Mouse (Mus musculus) left cerebral cortex, adult 9 months (tissue): ENCODE results near the gene Wnt4.

Source experiments
- DNase-seq, 2 experiments: peaks; one replicate each; pipeline ENCODE4 v3.0.0; 2022; ENCODE audit warnings: low spot score in 2 of 2

The Wnt4 gene

DNA sequence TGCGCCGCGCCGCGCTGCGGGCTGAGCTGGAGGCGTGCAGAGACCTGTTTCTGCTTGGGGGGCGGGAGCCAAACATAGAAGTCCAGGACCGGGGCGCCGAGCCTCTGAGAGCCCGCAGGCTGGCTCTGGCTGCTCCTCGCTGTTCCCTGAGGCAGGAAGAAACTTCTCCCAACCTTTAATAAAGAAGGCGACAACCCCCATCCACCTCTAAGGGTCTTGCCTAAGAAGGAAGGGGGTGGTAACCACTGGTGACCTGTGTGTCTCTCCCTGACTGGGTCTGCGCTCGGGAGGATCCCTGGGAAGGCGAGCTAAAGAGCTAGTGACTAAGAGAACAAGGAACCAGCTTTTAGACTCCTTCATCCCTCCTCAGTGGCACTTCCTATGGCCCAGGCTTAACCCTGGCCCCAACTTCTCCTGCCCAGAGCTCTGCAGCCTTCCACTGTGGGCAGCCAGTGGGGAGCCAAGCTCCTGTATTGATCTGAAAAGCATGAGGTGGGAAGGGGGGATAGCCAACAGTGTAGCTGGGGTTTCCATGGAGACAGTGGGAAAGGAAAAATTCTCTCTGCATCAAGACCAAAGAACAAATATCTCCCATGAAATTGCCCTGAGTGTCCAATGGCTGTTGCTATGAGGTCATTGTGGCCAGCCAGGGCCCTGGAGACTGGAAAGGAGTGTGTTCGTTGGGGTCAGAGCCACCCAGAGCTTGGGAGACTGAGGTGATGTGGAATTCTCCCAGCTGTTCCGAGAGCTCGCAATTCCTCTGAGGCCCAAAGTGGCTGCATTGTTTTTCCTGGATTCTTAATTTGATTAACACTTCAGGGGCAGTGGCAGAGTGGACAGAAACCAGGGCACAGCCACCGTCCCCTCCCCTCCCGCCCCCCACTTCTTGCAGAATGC lies 1.1 kb downstream of the Wnt4 start:
- no peak for DNase-seq

DNA sequence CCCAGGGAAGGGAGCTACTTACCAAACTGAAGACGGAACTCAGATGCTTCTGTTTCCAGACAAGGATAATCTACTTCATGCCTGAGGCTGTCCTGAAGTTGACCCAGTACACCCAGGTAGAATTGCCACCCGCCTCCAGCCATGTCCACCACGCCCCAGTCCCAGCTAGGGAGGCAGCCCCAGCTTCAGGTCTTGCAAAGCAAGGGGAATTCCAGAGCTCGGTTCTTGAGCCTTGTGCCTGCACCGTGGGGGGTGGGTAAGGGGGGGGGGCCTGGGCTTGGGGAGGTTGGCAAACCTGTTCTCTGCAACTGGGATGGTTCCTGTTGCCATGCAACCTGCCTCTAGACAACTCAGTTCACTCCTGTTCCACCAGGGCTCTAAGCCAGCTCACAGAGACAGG lies 2.1 kb downstream of the Wnt4 start:
- DNase-seq = no peak

DNA sequence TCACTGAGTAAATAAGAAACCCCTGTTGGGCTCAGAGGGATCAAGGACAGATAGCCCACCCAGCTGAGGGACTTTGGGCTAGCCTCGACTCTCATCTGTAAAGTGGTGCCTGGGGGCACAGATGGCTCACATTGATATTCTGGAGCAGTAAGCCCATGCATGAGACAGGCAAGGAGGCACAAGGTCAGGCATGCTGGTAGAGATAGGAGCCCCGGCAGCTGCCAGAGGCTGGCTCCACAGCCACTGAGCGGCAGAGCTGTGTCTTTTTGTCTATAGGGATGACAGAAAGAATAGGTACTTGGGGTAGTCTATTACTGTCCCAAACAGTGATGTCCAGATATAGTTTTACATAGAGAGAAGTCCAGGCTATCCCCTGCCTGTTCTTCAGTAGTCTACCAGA lies 4.0 kb downstream of the Wnt4 start:
- no peak for DNase-seq

DNA sequence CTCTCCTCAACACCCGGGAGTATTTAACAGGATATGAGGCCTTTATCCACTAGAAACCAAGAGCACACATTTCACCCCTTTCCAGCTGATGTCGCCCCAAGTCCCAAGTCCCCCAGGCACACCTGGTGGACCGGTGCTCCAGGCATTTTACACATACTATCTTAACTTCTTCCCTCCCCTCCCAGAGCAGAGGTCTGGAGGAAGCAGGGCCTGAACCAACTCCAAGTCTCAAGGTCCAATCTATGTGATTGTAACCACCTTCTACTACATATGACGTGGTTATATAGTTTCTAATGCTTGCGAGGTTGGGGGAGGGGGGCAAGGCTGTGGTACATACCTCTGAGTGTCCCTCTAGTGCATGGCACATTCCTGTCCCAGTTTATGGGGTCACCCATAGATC lies 4.8 kb downstream of the Wnt4 start:
- no peak for DNase-seq

DNA sequence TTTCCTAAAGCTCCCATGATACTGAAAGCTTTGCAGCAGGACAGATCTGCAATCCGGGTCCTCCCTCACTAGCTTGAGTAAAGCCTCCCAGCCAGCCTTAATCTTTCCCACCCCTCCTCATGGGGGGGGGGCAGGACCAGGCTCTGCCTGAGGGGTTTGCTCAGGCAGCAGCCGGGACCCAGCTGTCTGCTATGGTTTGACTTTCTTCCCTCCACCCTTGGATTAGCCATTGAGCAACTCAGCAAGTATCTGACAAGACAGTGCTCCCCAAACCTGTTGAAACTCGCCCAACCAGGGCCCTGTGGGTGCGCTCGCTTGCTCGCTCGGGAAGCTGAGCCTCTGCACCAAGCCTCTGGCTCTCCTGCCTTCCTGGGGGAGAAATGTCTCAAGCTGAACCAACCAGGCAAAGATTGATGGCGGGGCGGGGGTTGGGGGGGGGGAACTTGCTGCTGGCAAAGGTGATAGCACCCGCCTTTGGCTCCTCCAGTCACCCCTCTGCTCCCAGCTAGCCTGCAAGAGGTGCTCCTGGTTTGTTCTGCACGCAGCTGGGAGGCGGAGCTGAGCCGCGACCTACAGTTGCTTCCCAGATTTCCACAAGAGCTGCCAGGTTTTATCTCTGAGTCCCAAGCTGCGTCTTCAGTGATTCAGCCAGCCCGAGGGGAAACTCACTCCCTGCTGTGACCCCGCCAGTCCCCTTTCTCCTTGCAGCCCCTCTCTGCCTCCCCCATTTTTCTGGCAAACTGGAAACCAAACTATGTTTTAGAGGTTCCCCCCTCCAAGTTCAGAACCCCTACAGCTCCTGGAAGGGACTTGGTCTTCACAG lies 5.5 kb downstream of the Wnt4 start:
- no peak for DNase-seq

DNA sequence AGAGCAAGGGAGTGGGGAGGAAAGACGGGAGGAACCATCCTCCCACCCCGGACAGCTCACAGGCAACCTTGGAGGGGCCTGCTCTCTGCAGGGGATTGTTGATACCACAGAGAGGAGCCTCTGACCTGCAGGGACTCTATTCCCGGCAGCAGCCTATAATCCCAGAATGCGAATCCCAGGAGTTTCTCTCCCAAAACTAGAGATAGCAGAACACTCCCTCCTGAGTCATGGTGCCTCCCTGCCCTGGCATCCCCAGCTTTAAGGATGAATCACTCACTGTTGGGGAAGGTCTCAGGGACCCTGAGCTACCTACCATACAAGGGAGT lies 6.1 kb downstream of the Wnt4 start:
- no peak for DNase-seq

DNA sequence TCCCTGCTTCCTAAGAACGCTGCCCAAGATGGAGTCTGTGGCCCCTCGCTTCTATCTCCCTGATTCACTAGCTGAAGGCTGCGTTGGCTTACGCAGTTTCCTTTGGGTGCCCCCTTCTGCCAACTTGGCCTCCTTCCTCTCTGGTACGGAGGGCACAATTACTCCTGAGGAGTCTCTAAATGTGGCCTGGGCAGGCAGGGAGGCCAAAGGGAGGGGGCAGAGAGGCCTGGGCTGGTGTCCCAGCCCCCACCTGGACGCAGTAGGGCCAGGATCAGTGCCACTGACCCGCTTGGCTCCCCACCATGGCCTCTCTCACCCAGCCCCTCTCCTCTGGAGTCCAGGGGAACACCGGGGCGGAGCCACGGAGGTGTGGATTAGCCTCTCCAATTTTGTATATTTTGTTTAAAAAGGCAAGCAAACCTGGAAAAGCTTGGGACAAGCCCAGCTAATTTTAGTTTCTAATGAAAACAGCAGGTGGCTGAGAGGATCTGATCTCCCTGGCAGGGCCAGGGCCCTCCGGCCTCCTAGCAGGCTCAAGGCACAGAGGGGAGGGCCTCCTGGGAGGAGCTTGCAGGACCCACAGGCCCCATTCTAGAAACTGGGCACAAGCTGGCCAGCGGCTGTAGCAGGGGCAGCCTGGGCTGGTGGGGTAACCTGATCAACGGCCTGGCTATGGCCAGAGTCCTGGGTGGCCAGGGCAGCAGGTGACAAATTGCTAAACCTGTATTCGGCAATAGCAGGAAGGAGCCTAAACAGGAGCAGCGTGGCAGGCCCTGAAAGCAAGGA lies 8.8 kb downstream of the Wnt4 start:
- no peak for DNase-seq

DNA sequence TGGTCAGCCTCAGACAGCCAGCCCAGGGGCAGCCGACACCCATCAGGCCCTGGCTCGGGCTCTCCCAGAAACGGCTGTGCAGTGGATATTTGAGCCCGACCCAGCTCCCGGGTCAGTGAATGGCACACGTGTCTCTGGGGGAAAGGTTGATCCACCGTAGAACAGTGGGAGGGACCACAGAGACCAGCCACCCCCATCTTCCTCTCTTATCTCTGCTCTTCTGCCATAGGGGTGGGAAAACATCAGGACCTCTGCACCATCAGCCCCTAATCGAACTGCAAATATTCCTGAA lies 9.3 kb downstream of the Wnt4 start:
- DNase-seq = no peak

DNA sequence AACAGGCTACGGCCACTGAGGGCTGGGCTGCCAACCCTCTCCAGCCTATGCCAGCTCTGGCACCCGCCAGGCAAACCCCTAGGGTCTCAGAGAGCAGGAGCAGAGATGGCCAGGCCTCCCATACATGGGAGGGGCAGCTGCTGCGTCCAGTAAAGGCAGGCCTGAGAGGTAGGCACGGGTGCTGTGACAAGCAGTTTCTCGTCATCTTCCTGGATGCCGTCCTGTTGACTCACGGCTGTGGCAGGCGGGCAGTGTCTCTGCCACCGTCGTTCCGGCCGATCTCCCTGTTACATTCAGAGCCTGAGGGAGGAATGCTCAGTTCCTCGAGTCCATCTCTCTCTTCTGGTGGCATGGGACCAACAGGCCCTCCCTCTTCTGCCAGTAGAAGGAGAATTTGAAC lies 9.9 kb downstream of the Wnt4 start:
- no peak for DNase-seq

DNA sequence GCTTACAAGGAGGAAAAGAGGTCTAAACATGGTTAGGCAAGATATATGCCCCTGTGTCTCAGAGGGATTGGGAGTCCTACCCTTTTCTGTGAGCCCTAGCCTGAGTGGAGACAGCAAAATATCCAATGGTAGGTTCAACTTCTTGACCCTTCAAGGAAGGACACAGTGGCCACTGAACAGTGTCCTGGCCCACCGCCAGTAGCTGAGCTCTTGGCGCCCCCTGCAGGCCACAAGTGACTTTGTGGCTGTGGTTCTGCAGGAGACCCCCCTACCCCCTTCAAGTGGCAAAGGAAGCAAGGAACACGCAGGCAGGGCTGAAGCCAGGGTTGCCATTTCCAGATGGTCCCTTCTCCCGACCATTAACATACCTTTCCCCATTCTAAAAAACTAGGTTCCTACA lies 10.5 kb downstream of the Wnt4 start:
- DNase-seq = no peak

DNA sequence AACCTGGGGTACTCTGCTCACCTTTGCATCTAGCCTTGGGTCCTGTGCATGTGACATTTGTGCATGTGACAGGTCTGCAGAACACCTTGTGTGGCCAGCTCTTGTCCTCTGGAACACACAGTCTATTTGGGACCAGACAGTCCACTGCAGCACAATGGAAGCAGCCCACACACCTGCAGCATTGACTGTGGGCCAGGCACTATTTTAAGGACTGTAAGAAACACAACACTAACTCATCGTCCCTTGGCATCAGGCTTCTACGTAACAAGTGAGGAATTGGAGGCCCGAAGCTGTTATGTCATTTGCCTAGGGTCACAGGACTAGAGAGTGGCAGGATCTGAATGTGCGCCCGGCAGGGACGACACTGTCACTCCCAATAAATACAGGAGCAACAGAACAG lies 12.4 kb downstream of the Wnt4 start:
- no peak for DNase-seq

DNA sequence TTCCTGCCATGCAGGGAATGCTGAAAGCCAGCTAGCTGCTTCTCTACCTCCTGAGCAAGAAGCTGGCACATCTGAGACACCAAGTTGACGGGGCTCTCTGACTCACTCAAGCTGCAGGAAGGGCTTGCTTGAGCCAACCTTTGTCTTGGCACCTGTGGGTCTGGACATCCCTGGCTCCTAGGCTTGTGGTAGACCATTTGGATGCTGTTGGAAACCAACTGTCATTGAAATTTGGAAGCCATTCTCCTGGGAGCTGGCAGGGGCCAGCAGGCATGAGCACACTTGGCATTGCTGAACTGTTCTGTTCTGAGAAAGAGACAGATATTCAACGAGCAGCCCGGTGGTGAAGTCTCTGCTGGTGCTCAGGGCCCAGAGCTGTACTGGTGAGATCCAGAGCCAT lies 13.0 kb downstream of the Wnt4 start:
- no peak for DNase-seq

DNA sequence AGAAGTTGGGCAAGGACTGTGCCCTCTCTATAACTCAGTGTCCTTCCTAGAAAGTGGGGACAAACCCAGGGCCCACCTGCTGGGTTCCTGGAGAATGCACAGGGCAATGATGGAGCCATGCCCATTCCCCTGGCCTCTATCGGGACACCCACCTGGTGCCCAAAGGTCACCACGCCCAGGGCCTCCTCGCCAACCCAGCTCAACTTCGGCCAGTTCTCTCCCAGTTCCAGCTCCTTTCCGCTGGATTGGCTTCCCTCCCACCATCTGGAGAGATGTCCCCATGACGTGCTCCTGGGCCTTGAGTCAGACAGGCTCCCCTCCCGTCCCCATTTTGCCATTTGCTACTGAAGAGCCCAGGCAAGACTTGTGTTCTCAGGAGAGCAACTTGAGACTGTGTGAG lies 15.3 kb downstream of the Wnt4 start:
- DNase-seq = no peak

DNA sequence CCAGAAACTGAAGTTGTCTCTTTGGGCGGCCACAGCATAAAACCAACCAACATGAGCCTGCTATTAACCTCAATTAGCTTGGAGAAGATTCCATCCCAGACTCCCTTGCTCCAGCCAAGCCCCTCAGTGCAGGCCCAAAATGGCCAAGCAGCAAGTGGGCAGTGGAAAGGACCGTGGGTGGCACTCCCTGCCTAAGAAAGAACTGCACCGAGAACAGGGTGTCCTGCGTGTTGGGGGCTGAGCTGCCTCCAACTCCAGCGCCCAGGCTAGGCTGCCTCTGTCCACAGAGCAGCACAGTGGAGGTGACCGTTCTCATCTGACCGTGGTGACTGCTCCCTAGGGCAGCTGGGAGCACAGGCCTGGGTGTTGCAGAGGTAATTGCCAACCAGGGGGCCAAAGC lies 16.7 kb downstream of the Wnt4 start:
- no peak for DNase-seq

DNA sequence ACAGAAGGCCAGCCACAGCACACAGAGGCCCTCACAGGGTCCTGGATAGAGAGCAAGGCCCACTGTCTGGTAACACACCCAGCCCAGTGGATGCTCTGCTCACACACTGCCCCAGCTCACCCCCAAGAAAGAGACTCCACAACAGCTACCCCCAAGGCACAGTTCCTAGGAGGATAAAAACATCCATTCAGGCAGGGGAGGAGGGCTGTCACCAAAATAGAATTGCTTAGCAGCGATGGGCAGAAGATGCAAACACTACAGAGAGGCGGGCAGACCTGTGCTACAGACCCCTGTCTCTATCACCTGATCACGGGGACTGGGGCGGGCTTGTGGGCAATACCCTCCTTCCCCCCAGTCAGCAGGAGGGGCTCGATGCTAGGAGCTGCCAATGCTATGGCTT lies 17.2 kb downstream of the Wnt4 start:
- DNase-seq = no peak

DNA sequence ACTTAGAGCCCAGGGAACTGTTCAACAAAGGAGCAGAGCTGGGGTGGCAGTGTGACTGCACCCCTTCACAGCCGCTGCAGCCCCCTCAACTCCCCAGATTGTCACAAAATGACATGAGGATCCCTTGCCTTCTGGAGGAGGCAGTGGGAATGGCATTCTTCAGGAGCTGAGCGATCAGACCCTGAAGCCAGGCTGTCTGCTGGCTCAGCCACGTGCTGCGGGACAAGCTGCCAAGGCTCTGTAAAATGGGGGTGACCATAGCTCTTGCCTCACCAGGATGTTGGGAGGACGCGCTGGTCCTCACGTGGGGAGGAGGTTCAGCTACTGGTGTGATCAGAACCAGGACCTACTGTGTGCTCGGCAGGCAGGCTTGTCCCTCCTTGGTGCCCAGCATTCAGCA lies 17.7 kb downstream of the Wnt4 start:
- DNase-seq = peak in 1 of 2 experiments; percentile 62

DNA sequence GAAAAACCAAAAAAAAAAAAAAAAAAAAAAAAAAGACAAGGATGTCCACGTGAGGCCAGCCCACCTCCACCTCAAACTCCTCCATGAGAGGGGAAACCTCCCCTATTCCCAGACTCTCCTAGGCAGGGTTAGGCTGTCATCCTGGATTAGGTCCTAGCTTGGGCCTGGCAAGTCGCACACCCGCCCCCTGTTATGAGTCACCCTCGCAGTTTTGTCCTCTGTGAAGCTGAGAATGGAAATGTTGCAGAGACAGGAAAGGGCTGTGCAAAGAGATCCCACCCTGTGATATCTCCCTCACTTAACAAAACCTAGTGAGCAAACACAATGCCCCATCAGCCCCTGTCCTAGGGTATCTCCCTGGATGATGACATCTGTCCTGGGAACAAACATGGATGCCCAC lies 20.3 kb downstream of the Wnt4 start:
- peak in 1 of 2 experiments; percentile 65 for DNase-seq

DNA sequence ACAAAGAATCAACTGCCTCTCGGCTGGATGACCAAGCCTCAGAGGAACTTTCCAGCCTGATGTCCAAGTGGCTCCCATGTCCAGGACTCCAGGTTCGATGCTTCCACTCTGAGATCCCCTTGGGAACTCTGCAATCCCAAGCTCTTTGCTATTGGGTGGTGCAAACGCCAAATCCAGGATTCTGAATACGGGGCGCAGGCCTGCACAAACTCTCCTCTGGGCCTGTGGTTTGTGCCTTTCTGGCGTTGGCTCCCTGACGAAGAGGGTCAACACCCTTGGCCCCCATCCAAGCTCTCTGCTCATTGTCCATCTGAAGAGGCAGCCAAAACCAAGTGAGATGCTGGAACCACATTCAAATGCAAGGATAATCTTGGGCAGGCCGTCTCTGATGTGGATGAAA lies 21.1 kb downstream of the Wnt4 start:
- no peak for DNase-seq

DNA sequence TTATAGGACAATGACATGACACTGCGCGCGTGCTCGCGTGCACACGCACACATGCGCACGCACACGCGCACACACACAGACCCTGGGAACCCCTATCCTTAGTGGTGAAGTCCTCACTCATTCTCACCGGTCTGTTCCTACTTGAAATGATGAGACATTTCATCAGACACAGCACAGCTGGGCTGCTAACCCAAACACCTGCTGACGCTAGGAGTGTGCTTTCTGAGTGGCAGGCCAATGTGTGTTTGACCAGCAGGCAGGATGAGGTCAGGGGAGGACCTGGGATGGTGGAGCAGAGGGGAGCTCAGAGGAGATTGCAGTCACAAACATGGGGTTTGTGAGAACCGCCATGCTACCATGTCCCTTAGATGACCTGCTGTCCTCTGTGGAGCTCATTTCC lies 22.9 kb downstream of the Wnt4 start:
- DNase-seq = no peak

DNA sequence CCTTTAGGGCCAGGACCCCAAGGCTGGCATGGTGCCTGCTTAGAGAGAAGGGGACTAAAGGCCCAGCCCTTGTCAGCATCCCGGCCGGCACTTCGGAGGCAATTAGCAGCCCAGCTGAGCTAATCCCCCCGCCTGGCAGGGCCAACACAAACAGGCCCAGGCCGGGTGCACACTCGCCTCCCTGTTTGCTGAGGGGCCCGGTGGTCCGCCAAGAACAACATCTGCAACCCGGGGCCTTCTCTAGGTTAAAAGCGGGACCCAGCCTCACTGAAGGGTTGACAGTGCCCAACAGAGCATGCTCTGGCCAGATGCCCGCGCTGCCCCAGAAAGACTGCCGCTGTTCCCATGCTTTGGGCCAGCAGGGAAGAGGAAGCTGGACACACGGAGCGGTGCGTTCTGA lies 24.3 kb downstream of the Wnt4 start:
- no peak for DNase-seq

DNA sequence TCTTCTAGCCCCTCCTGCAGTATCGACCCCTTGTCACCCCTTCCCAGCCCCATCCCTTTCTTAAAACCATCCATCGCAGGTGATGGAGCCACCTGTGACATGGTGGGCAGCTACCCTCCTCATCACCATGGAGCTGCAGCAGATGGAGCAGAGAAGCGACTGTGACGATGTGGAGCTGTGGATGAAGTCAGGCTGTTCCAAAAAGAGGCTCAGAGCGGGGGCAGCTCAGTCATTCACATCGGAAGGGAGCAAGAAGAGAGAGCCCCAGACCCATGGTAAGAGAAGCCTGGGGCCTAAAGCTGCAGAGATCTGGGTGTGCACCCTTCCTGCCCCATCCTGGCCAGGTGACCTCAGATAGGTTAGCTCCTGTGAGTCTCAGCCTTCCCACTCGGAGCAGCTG lies 26.8 kb downstream of the Wnt4 start:
- no peak for DNase-seq

DNA sequence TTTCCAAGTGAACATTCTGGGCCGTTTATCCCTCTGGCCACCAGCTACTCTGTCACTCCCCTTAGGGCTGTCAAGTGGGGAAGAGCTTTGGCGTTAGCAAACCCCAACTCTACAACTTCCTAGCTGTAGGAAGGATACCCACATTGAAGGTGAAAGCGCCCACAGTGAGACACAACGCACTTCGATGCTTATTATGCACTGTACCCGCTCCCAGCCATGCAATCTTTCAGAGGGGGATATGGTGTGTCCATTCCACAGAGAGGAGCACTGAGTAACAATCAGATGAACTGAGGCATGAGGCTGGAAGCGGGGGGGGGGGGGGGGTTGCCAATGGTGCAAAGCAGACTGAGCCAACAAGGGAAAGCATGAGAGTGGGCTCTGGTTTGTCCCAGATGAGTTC lies 27.8 kb downstream of the Wnt4 start:
- no peak for DNase-seq
